Mouse (Mus musculus): ENCODE measurements around the gene Tjap1.

GRCm38 (mm10) chr17:46285407-46285806 is 2.6 kb upstream of the Tjap1 start:
- TF ChIP-seq FLI1 (IDR thresholded peaks at IDR 0.05; ENCODE audit: low read length) (no peak), GATA1 (IDR thresholded peaks at IDR 0.05; ENCODE audit: borderline replicate concordance, low read length) (no peak)
